Mouse (Mus musculus) left cerebral cortex, postnatal 25 days (tissue): Measurements from ENCODE around the gene Car4. TPM values are rescaled to one million over a fixed set of nuclear protein-coding genes. Genes with fewer than 3 reads are reported as not detected.

Source experiments
- DNase-seq, 2 experiments: peaks; one replicate each; pipeline ENCODE4 v3.0.0; 2022; ENCODE audit warnings: low spot score in 2 of 2, mixed read lengths in 1 of 2
- intact Hi-C: fragments of 180-260 bp; cut with DNase I; formaldehyde crosslinking; loops from one replicate; pipeline ENCODE4 v1.15.1; 2025
- total RNA-seq, 2 experiments: library from RNA; stranded (reverse); gene quantifications; 2 replicates each; pipeline ENCODE4 v1.2.3; 2021

The Car4 gene
- total RNA-seq = 10 to 100 TPM; 83.2 to 87.7 TPM

GRCm38 (mm10) chr11:84957591-84958270 lies at the start of gene Car4:
TSS of gene Car4 (plus strand) at chr11:84957786.
- intact Hi-C loops = no loop called here
- DNase-seq = peak in 1 of 2 experiments; percentile 55

GRCm38 (mm10) chr11:84908480-84908879 lies 49.1 kb upstream of the Car4 start:
- DNase-seq = peak in 1 of 2 experiments; percentile 67
- intact Hi-C loops = no loop called here

GRCm38 (mm10) chr11:84910411-84910810 lies 47.2 kb upstream of the Car4 start:
- no peak for DNase-seq
- intact Hi-C loops = no loop called here

DNA sequence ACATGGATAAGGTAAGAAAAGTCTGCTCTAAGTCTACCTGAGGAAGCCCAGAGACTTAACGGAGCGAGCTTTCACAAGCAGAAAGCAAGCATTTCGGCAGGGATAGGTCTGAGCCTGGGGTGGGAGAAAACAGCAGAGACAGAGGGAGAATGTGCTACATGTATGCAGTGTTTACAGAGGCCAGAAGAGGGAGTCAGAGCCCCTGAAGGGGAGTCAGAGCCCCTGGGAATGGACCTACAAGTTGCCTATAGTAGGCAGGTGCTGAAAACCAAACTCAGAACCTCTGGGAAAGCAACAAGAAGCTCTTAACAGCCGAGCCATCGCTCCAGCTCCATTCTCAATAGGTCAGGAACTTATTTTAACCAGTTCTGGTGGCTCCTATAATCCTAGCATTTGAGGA lies 42.9 kb upstream of the Car4 start:
- DNase-seq = no peak
- intact Hi-C loops = no loop called here

GRCm38 (mm10) chr11:84916053-84916702 lies 41.4 kb upstream of the Car4 start, which contains the start of gene Znhit3:
TSS of gene Znhit3 (minus strand) at chr11:84916366.
- DNase-seq = peak; percentile 91 to 96

GRCm38 (mm10) chr11:84916703-84917300 lies 40.8 kb upstream of the Car4 start:
- no peak for DNase-seq
- intact Hi-C loops = no loop called here

More at GRCm38 (mm10) chr11:84916053-84916702, 41.4 kb upstream of the Car4 start, which contains the start of gene Znhit3:
- intact Hi-C loops = no loop called here

DNA sequence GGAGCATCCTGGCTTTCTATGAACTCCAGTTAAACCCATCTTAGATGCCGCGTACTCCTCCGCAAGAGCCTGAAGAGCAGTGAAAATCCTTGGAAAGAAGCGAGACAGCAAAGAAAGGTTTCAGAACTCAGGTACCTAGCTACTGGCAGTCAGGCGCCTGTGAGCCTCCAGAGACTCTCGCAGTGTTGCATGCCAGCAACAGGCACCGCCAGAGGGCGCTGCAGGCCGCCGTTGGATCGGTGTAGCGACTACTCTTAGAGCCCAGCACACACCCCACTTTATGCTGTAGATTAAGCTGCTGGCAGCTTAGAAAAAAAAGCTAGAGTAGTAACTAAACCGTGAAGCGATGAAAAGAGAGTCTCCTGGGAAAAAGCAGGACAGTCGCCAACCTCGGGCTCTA lies 39.2 kb upstream of the Car4 start:
- DNase-seq = peak; percentile 87
- intact Hi-C loops = loop anchor here (1.0 kb wide), 1 partner anchor 60 kb away; no protein-coding TSS in a partner anchor

- intact Hi-C loops = no loop called here
- peak in 1 of 2 experiments; percentile 30 for DNase-seq
Observed at GRCm38 (mm10) chr11:84919276-84919675, 38.3 kb upstream of the Car4 start.

DNA sequence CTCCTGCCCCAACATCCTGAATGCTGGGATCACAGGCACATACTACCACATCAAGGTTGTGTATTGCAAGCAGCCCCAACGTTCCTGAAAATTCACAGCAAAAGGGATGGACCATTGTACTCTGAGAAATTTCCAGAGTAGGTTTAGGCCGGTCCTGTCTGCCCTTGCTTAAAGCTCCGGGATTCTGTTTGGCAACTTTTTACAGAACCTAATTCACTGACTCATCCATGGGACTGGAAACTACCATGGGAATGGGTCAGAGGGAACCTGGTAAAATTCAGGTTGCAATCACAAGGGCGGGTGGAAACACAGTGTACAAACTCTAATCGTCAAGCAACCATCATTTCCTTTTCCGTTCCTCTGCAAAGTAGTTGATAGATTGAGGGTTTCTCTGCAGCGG lies 37.6 kb upstream of the Car4 start:
- intact Hi-C loops = no loop called here
- DNase-seq = no peak

- intact Hi-C loops = no loop called here
- peak in 1 of 2 experiments; percentile 62 for DNase-seq
Observed at GRCm38 (mm10) chr11:84920981-84921380, 36.6 kb upstream of the Car4 start.

- intact Hi-C loops = no loop called here
Observed at GRCm38 (mm10) chr11:84932261-84932660, 25.3 kb upstream of the Car4 start.

GRCm38 (mm10) chr11:84939508-84940053 lies 18.0 kb upstream of the Car4 start:
- intact Hi-C loops = no loop called here
- peak; percentile 67 to 87 for DNase-seq

More at GRCm38 (mm10) chr11:84932261-84932660, 25.3 kb upstream of the Car4 start:
- DNase-seq = no peak

DNA sequence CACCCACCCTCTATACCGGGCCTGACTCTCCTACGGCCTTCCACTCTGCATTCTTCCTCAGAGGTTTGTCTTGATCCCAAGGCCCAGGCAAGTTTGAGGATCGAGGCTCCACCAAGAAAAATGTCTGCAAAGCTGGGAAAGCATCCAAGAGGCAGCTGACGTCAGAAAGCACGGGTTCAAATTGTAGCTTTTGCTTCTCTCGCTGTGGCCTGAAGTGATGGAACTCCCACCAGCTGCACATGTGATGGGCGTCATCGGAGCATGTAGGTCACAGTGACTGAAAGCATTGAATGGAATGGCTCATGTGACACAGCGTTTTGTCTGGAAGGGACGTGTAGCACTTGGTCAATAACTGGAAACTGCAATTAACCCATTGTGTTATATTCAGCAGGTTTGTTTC lies 17.4 kb upstream of the Car4 start:
- DNase-seq = peak in 1 of 2 experiments; percentile 52
- intact Hi-C loops = no loop called here

- intact Hi-C loops = no loop called here
- no peak for DNase-seq
Observed at GRCm38 (mm10) chr11:84943948-84944347, 13.6 kb upstream of the Car4 start.

DNA sequence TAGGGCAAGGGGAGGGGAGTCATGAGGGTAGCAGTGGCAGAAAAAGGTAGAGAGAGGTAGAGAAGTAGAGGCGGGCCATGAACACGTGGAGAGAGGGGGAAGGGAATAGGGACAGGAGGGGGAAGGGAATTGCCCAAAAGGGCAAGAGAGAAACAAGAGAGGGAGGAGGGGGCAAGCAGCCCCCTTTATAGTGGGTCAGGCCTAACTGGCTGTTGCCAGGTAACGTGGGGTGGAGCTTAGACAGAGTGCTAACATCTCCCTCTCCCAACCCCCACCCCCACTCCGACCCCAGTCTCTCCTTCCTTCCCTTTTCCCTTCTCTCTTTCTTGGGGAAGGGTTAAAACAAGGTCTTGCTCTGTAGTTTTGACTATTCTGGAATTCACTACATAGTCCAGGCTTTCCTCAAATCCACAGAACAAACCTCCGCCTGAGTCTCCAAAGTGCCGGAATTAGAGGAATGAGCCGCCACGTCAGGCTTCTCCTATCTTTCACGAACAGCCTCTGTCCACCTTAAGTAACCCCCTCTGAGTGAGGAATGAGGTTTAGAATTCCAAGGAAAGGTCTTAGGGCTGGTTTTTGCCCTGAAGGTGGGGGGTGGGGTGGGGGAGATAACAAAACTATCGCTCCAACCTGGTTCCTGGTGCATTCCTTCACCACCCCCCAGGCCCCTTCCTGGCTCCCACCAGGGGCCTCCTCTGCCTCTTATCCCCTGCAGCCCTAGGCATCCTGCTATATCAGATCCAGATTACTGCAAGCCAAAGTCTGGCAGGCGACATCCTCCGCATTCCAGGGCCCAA lies 12.7 kb upstream of the Car4 start:
- DNase-seq = no peak
- intact Hi-C loops = no loop called here

GRCm38 (mm10) chr11:84945841-84946240 lies 11.7 kb upstream of the Car4 start:
- no peak for DNase-seq
- intact Hi-C loops = no loop called here

GRCm38 (mm10) chr11:84947206-84947605 lies 10.4 kb upstream of the Car4 start:
- DNase-seq = no peak
- intact Hi-C loops = no loop called here

GRCm38 (mm10) chr11:84948114-84948513 lies 9.5 kb upstream of the Car4 start:
- no peak for DNase-seq
- intact Hi-C loops = no loop called here

DNA sequence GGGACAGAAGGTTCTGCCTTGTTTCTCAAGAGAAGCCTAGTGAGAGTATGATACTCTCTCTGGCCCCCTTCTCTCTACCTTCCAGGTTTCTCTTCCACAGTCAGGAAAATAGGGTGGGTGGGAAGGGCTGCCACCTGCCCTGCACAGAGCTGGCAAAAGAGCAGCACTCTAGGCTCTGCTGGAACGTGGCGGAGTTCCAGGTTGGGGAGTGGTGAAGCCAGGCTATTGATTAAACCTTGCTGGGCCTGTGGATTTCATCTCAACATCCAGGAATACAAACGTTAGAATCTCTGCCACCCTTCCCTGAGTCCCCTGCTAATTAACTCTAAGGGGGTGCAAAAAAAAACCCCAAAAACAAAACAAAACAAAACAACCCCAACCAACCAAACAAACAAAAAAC lies 9.1 kb upstream of the Car4 start:
- DNase-seq = no peak
- intact Hi-C loops = no loop called here

DNA sequence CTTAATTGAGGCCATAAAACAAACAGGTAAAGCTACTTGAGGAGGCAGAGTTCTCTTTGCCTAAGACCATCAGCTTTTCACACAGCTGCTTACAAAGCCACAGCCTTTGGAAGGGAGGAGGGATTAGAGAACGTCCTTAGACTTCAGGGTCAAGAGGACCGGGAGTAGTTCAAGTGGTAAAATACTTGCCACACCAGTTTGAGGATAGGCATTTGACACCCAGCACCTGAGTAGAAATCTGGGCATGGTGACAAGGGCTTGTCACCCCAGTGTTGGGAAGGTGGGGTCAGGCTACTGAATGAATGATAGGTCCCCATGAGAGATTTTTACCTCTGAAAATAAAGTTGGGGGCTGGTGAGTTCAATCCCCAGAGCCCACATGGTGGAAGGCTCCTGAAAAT lies 5.0 kb upstream of the Car4 start:
- intact Hi-C loops = no loop called here

More for the DNA sequence above, 5.0 kb upstream of the Car4 start:
- no peak for DNase-seq
